Mouse (Mus musculus): ENCODE data around the gene Iqgap2.

The Iqgap2 gene

GRCm38 (mm10) chr13:95763876-95764517, 127.7 kb downstream of the Iqgap2 start:
- CTCF ChIA-PET: interaction anchor here in 1 of 4 experiments (0.9 kb wide), 1 partner anchor 13 kb away, joined by 5 read pairs; no protein-coding TSS in a partner anchor
- POLR2A ChIA-PET: interaction anchor here in 1 of 4 experiments (0.6 kb wide), 1 partner anchor 234 kb away, joined by 3 read pairs; no protein-coding TSS in a partner anchor

- CTCF ChIA-PET: no interaction called here
Measured at GRCm38 (mm10) chr13:95759810-95760209, 131.9 kb downstream of the Iqgap2 start.

GRCm38 (mm10) chr13:95754285-95754684, 137.4 kb downstream of the Iqgap2 start:
- POLR2A ChIA-PET: interaction anchor here in 1 of 4 experiments (0.6 to 1.1 kb wide), 2 partner anchors 15 to 19 kb away, joined by 3 read pairs; no protein-coding TSS in a partner anchor
- CTCF ChIA-PET: no interaction called here

More at GRCm38 (mm10) chr13:95759810-95760209, 131.9 kb downstream of the Iqgap2 start:
- POLR2A ChIA-PET: interaction anchor here in 1 of 4 experiments (0.6 kb wide), 1 partner anchor 11 kb away, joined by 3 read pairs; no protein-coding TSS in a partner anchor

GRCm38 (mm10) chr13:95752386-95752785, 139.3 kb downstream of the Iqgap2 start:
- ChIA-PET POLR2A (interaction anchor here in 2 of 4 experiments (0.6 to 1.2 kb wide), 3 partner anchors 18 to 1881 kb away, joined by 3 read pairs; no protein-coding TSS in a partner anchor), CTCF (no interaction called here)

- ChIA-PET CTCF (interaction anchor here (0.5 to 1.2 kb wide), 7 partner anchors 10 to 161 kb away, joined by 3 to 5 read pairs (median 3); no protein-coding TSS in a partner anchor), POLR2A (no interaction called here)
Measured at GRCm38 (mm10) chr13:95747541-95747940, 144.2 kb downstream of the Iqgap2 start.

GRCm38 (mm10) chr13:95747101-95747500, 144.6 kb downstream of the Iqgap2 start:
- ChIA-PET POLR2A (no interaction called here), CTCF (interaction anchor here (0.5 to 1.2 kb wide), 7 partner anchors 10 to 161 kb away, joined by 3 to 5 read pairs (median 3); no protein-coding TSS in a partner anchor)

- POLR2A ChIA-PET: no interaction called here
- CTCF ChIA-PET: interaction anchor here in 3 of 4 experiments (0.7 to 1.2 kb wide), 5 partner anchors 11 to 345 kb away, joined by 3 to 5 read pairs (median 4); no protein-coding TSS in a partner anchor
Measured at GRCm38 (mm10) chr13:95746509-95746908, 145.2 kb downstream of the Iqgap2 start.

GRCm38 (mm10) chr13:95745451-95745850, 146.3 kb downstream of the Iqgap2 start:
- ChIA-PET POLR2A (interaction anchor here in 1 of 4 experiments (0.5 kb wide), 1 partner anchor 56 kb away, joined by 3 read pairs; no protein-coding TSS in a partner anchor), CTCF (interaction anchor here in 1 of 4 experiments (1.1 kb wide), 1 partner anchor 344 kb away, joined by 3 read pairs; no protein-coding TSS in a partner anchor)

GRCm38 (mm10) chr13:95742881-95743466, 148.7 kb downstream of the Iqgap2 start:
- ChIA-PET CTCF (interaction anchor here in 1 of 4 experiments (0.5 kb wide), 1 partner anchor 117 kb away, joined by 3 read pairs; no protein-coding TSS in a partner anchor), POLR2A (interaction anchor here in 1 of 4 experiments (0.6 to 1.1 kb wide), 2 partner anchors 13 to 266 kb away, joined by 3 read pairs; no protein-coding TSS in a partner anchor)

GRCm38 (mm10) chr13:95741813-95742689, 149.7 kb downstream of the Iqgap2 start:
- ChIA-PET CTCF (interaction anchor here in 1 of 4 experiments (1.0 kb wide), 1 partner anchor 22 kb away, joined by 4 read pairs; no protein-coding TSS in a partner anchor), POLR2A (no interaction called here)

GRCm38 (mm10) chr13:95739651-95740050, 152.1 kb downstream of the Iqgap2 start:
- CTCF ChIA-PET: no interaction called here
- POLR2A ChIA-PET: interaction anchor here in 1 of 4 experiments (0.5 to 1.0 kb wide), 2 partner anchors 15 to 322 kb away, joined by 3 read pairs; no protein-coding TSS in a partner anchor

GRCm38 (mm10) chr13:95730491-95730890, 161.2 kb downstream of the Iqgap2 start:
- POLR2A ChIA-PET: no interaction called here

GRCm38 (mm10) chr13:95719320-95720232, 172.1 kb downstream of the Iqgap2 start:
- ChIA-PET POLR2A (interaction anchor here in 2 of 4 experiments (0.8 to 1.3 kb wide), 5 partner anchors 119 to 173 kb away, joined by 3 to 4 read pairs (median 3); no protein-coding TSS in a partner anchor), CTCF (interaction anchor here (0.6 to 3.4 kb wide), 22 partner anchors 9 to 660 kb away, joined by 3 to 38 read pairs (median 4); partner anchors contain the start of genes F2r (in 1 of the 4) and F2rl2 (in 1 of the 4))

More at GRCm38 (mm10) chr13:95730491-95730890, 161.2 kb downstream of the Iqgap2 start:
- CTCF ChIA-PET: no interaction called here

- POLR2A ChIA-PET: no interaction called here
- CTCF ChIA-PET: interaction anchor here in 3 of 4 experiments (0.6 to 0.9 kb wide), 3 partner anchors 32 to 152 kb away, joined by 3 to 4 read pairs (median 3); no protein-coding TSS in a partner anchor
Measured at GRCm38 (mm10) chr13:95715356-95715755, 176.4 kb downstream of the Iqgap2 start.

- ChIA-PET CTCF (interaction anchor here in 2 of 4 experiments (0.6 to 0.9 kb wide), 2 partner anchors 33 to 151 kb away, joined by 3 read pairs; no protein-coding TSS in a partner anchor), POLR2A (interaction anchor here in 1 of 4 experiments (0.6 to 1.0 kb wide), 2 partner anchors 13 to 1110 kb away, joined by 3 to 8 read pairs; no protein-coding TSS in a partner anchor)
Measured at GRCm38 (mm10) chr13:95714271-95714975, 177.3 kb downstream of the Iqgap2 start.

GRCm38 (mm10) chr13:95712570-95713268, 179.0 kb downstream of the Iqgap2 start:
- POLR2A ChIA-PET: interaction anchor here in 1 of 4 experiments (0.5 kb wide), 1 partner anchor 13 kb away, joined by 5 read pairs; no protein-coding TSS in a partner anchor
- CTCF ChIA-PET: no interaction called here

Measured in embryonic stem cell, embryonic (primary cell).